Mouse (Mus musculus): ENCODE measurements around the gene Gabbr2.

Gabbr2 gene

DNA sequence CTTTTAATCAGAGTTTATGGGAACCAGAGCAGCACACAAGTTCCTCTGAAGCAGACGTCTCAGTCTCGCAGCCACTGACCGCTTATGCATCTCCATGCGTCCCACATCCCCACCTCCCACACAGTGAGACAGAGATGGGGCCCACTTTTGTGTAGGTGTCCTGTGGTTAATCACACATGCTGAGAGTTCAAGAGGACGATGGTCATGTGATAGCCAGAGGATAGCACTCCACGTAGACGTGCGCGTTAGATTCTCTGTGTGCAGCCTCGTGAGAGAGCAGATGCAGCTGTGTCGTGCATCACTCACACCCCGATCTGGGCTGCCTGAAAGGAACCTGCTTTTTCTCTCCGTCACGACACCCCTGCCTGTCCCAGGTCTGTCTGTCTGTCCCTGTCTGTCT is 167.9 kb downstream of the Gabbr2 start:
- no peak for DNase-seq (ENCODE audit: low read depth, low spot score)

DNA sequence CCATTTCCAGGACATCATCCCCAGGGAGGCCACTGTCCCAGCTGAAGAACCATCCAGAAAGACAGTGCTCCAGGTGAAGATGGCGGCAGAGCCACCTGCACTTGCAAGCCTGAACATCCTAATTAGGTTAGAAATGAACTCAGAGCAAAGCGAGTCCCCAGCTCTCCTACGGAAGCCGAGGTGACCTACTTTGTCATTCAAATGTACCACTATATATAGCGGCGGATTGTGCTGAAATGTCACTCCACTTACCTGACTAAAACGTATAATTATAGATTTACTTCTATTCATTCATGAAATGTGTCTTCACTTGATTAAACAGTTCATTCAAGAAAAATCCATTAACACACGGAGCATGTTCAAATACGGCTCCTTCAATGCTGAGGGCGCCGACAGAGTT is 170.0 kb downstream of the Gabbr2 start:
- no peak for DNase-seq (ENCODE audit: low read depth, low spot score)

DNA sequence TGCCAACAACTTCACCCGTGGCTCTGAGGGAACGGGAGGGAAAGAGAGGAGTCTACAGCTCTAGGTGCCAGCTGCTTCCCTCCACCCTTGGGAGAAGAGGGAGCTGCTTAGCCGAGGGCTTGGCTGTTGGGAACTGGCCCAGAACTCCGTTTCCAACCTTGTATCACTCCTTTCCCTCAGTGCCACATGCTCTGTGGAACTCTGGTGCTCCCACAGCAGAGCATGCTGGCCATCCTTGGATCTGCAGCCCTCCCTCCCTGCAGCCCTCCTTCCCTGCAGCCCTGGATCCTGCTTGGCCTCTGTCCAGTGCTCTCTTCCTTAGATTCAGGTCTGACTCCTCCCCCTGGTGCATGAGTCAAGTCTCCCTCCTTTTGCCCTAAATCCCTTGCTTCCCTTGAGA is 176.7 kb downstream of the Gabbr2 start:
- DNase-seq (ENCODE audit: low read depth, low spot score) = no peak

GRCm38 (mm10) chr4:46814236-46814635 is 177.4 kb downstream of the Gabbr2 start:
- DNase-seq (ENCODE audit: low read depth, low spot score) = no peak

GRCm38 (mm10) chr4:46811165-46811564 is 180.5 kb downstream of the Gabbr2 start:
- no peak for DNase-seq (ENCODE audit: low read depth, low spot score)

DNA sequence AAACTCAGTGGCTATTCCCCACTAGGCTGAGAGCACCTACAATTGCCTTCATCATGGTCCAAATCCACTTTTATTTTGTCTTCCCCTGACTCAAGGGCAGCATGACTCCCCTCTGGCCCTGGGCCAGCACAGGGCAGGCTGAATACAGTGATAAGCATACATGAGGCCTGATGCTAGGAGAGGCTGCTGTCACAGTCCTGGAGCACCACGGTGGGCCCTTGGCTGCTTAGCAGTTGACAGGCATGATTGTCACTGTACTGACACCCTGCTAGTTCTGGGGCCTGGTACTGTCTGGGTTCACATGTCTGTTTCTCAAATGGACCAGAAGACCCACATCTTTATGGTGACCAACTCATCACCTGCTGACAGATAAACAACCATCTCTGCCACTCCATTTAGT is 184.8 kb downstream of the Gabbr2 start:
- DNase-seq (ENCODE audit: low read depth, low spot score) = no peak

DNA sequence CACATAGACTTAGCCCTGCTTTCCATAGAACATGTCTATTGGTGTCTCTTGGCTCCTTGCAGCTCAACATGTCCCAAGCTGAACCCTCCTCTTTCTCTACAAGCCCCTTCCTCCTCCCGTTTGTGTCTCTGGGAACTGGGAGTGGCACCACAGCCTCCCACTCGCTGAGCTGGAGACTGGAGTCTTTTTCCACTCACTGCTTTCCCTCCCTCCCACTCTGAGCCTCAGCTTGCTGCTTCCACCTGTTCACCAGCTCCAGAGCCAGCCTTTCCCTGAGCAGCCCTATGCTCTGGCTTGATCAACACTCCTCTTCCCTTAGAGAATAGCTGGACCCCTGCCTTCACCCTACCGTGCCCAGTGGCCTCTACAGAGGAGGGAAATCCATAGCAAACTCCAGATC is 185.8 kb downstream of the Gabbr2 start:
- no peak for DNase-seq (ENCODE audit: low read depth, low spot score)

GRCm38 (mm10) chr4:46802386-46802785 is 189.3 kb downstream of the Gabbr2 start:
- no peak for DNase-seq (ENCODE audit: low read depth, low spot score)

DNA sequence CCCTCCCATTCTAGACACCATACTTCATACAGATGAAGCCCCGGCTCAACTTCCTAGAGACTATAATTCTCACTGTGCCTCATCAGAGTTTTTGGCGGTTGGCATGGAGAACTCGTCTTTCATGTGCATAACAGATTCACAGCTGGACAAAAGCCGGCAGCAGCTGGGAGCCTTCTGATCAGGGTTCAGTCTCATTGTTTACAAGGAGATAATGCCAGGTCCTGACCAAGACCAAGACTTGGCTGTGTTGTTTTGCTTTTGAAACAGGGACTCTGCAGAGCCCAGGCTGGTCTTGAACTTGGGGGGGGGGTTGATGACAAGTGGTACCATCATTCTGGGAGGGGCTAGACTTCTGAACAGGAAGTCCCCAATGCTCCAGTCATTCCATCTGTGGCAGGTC is 191.8 kb downstream of the Gabbr2 start:
- DNase-seq (ENCODE audit: low read depth, low spot score) = no peak

DNA sequence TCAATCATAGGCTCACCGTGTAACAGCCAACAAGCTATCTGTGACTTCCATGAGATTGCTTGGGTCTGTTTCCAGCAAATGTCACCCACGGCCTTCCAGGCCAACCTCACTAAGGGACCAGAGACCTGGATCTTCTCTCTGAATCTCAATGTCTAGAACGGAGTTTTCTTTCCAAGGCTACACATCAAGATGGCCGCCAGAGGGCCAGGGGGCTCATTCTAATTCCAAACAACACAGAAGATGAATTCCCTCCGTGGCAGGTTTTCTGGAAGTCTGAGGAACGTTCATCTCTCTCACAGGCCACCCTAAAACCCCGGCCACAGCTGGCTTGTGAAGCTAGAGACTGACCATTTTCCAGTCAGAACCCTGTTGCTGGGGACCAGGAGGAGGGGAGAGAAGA is 196.0 kb downstream of the Gabbr2 start:
- DNase-seq (ENCODE audit: low read depth, low spot score) = no peak

GRCm38 (mm10) chr4:46794583-46794982 is 197.1 kb downstream of the Gabbr2 start:
- DNase-seq (ENCODE audit: low read depth, low spot score) = no peak

DNA sequence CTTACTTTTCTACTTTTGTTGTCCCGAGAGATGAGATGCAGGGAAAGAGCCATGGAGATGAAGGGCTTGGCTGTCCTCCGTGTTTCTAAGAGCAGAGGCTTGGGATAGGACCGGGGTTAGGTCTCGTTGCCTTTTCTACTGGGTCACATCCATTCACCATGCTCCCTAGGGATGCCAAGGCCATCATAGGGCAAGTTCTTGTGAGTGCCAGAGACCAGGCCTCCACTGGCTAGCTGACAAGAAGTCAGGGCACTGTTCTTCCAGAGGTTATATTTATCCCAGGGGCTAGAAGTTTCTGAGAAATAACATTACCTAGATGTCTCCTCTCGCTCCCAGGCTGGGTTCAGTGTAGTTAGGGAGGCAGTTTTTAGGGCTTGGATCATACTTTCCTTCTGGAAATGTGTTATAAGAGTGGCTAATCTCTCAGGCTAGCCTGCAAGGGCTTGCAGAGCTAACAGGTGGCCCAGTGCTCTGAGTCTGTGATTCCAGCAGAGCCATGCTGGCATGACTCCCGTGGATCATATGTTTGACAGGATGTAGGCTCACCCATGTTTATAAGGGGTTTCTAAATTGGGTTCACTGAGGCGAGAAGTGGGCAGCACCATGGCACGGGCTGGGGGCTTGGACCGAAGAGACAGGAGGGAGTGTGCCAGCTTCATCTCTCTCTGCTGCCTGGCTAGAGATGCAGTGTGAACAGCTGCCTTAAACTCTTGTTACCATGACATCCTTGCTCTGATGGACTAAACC is 199.2 kb downstream of the Gabbr2 start:
- no peak for DNase-seq (ENCODE audit: low read depth, low spot score)

GRCm38 (mm10) chr4:46791268-46791951 is 200.3 kb downstream of the Gabbr2 start:
- DNase-seq (ENCODE audit: low read depth, low spot score) = no peak

- no peak for DNase-seq (ENCODE audit: low read depth, low spot score)
These were observed 200.9 kb downstream of the Gabbr2 start for GRCm38 (mm10) chr4:46790609-46791267.

- DNase-seq (ENCODE audit: low read depth, low spot score) = no peak
These were observed 207.1 kb downstream of the Gabbr2 start for GRCm38 (mm10) chr4:46784430-46785049.

- DNase-seq (ENCODE audit: low read depth, low spot score) = peak; percentile 30
These were observed 210.6 kb downstream of the Gabbr2 start for GRCm38 (mm10) chr4:46781109-46781508.

DNA sequence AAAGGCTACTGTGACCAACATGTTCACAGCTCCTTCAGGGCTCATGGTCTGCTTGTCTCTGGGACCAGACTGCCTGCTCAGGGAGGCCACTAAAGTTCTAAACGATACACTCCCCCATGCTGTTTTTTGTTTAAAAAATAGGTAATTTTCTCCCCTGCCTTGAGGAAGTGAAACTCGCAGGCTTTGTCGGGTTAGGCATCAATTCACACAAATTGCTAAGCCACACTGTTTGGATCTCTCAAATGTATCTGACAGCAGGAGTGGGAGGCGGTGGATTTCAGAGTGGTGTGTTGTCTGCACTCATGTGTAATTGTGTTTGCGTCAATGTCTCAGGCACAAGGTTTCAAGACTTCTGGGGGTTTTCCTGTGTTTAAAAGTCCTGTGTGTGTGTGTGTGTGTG is 215.7 kb downstream of the Gabbr2 start:
- no peak for DNase-seq (ENCODE audit: low read depth, low spot score)

DNA sequence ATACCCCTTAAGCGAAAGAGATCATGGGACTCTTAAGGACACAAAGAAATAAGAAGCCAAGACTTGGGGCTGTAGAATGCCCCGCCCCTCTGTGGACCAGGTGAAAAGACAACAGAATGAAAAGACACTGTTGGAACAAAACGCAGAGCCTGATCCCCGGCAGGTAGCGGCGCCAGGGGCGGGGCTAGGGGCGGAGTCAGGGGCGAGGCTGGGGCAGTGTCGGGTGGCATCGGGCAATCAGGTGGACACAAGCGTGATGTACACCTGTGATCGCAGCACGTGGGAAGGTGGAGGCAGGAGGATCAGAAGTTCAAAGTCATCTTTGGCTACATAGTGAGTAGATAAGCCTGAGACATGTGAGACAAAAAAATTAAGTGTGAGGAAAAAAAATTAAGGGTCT is 217.0 kb downstream of the Gabbr2 start:
- no peak for DNase-seq (ENCODE audit: low read depth, low spot score)

- DNase-seq (ENCODE audit: low read depth, low spot score) = no peak
These were observed 218.4 kb downstream of the Gabbr2 start for GRCm38 (mm10) chr4:46773243-46773642.

DNA sequence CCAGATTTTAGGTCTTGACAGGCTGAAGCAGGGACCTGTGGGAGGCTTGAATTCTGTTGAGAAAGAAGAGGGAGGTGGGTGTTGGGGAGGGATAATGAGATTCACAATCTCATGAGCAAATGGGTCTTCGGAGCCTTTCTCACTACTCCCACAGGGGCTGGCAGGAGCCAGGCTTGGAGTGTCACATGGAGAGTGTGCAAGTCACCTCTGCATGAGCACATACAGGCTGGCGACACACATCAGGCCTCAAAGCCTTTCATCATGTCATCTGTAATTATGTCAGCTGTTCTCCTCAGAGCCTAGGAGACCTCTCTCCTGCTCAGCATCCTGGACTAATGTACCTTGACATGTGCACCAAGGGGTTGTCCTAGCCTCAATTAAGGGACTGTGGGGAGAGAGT is 219.1 kb downstream of the Gabbr2 start:
- no peak for DNase-seq (ENCODE audit: low read depth, low spot score)

DNA sequence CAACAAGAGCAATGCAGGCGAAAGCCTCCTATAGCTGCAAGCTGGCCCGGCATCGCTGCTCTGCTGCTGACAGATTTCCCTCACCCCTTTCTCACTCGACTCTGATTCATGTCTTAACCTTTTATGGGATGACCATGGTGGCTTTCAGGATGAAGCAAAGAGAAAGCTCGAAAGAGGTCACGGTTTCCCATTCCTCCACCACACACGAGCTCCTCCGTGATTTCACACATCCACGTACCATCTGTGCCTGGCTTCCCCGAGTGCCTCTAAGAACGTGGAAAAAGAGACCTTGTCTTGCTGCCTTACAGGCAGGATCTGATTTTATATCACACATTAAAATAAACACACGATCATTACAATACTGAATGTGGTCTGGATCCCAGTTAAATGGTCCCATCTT is 220.6 kb downstream of the Gabbr2 start:
- no peak for DNase-seq (ENCODE audit: low read depth, low spot score)

DNA sequence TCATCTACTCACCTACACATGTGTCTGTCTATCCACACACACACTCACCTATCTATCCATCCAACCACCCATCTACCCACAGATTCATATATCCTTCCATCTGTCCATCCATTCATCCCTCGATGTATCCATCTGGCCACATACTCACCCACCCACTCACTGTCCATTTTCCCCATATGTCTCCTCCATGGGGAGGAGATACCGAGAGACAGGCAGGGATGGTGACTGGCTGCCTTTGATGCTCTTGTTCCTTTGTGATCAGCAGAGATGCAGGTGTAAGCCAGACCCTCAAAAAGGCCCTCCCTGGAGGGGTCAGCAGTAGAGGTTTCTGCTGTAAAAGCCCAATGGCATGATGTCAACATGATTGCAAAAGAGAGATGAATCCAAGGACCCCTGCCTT is 221.0 kb downstream of the Gabbr2 start:
- no peak for DNase-seq (ENCODE audit: low read depth, low spot score)
